Mouse (Mus musculus) liver, adult 2 months (tissue): ENCODE results near the gene Abr.

Experiments used
- CTCF ChIP-seq: fragments of 200-500 bp; IDR thresholded peaks from 2 replicates; pipeline ENCODE4 v1.5.1; 2011; ENCODE audit warnings: low read depth, low read length, control low read depth
- POLR2A ChIP-seq: fragments of 200-500 bp; IDR thresholded peaks from 2 replicates; pipeline ENCODE4 v1.6.1; 2011; ENCODE audit warnings: low read length, control low read depth; ENCODE audit not compliant: insufficient read depth; ENCODE audit errors: extremely low read depth

DNA sequence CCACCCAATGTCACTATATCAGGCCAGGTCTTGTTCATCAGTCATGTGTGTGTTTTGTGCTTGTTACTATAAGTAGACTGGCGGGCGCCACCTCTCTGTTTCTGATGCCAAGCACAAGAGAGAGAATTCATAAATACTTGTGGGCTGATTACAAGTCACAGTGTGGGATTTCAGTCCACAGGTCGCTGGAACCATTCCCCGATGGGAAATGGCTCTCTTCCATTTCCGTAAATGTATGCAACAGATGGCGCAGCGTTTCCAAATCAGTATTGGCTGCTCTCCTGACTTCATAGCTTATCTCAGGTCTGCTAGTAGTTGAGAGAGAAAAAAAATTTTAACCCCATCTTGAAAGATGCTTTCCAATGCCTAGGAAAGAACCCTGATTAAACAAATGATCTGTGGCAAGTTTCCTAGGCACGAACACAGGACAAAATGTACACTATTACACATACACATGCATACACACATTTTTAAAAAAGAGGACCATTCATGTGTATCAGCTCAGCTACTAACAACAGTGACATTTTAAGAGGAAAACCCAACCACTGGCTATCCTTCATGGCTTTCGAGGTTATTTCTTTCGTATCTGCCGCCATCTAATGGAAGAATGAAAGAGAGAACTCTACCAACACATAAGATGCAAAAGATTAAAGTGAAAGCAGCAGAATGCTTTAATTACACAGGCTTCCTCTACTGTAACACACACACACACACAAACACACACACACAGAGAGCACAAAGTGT is 222.4 kb downstream of the Abr start:
- TF ChIP-seq CTCF (no peak), POLR2A (no peak)
